18 mouse cellular contexts compared by ENCODE assay signal in the genomic region with DNA sequence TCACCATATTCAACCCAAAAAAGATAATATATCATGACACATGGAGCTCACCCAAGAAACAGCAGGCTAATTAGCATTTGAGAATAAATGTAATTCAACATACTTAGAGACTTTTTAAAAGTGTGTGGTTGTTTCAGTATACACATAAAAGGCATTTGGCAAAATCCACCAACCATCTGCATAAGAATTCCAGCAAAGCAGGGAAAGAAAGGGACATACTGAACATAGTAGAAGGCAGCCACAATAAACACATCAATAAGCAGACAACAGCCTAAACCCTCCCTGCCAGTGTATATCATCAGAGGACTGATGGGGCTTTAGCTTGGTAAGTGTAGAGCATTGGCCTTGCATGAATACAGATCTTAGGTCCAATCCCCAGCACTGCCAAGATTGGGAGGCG. TPM values are rescaled to one million over a fixed set of nuclear protein-coding genes. Genes with fewer than 3 reads are reported as not detected.
DNase-seq lines count a peak whose midpoint lies in the region; ATAC-seq lines count a peak whose summit lies in the region.
"Had no signal": no experiment of that assay in that cellular context is flagged by ENCODE, and none has a peak within 500 bp of the region (broad histone marks: within the 10 kb centered on the region; RNA-seq: fewer than 3 reads in every experiment).

No protein-coding gene starts in this region.

- WGBS in forebrain, embryonic 16.5 days = no CpG with 5 or more reads among the region's 1 CpGs
- no CpG with 5 or more reads among the region's 1 CpGs for WGBS in midbrain, embryonic 16.5 days

- H3K9me3 ChIP-seq in forebrain, embryonic 16.5 days (ENCODE audit: control insufficient read depth, low read length) = peaks cover 2% of the 10 kb centered on the region; the same call in 1 of the 2 replicates
- no peaks in the 10 kb centered on the region; the same call in 1 of the 2 replicates for H3K9me3 ChIP-seq in midbrain, embryonic 16.5 days (replicated peaks; ENCODE audit: control insufficient read depth, low read length, poor library complexity, severe bottlenecking)
- H3K9me3 ChIP-seq: embryonic facial prominence, embryonic 12.5 days; heart, embryonic 12.5 days; hindbrain, embryonic 10.5 days; hindbrain, embryonic 15.5 days had no signal

- no peak overlapping the region for H3K9ac ChIP-seq in forebrain, embryonic 16.5 days (replicated peaks; ENCODE audit: low read depth, low read length)
- no peak overlapping the region for H3K9ac ChIP-seq in midbrain, embryonic 16.5 days (ENCODE audit: low read depth, low read length)
- H3K9ac ChIP-seq: embryonic facial prominence, embryonic 12.5 days; heart, embryonic 12.5 days; hindbrain, embryonic 15.5 days had no signal

- no peak overlapping the region for H3K4me2 ChIP-seq in forebrain, embryonic 16.5 days (ENCODE audit: low read length)
- H3K4me2 ChIP-seq in midbrain, embryonic 16.5 days (ENCODE audit: low read length) = no peak overlapping the region
- H3K4me2 ChIP-seq: embryonic facial prominence, embryonic 12.5 days; heart, embryonic 12.5 days; hindbrain, embryonic 15.5 days had no signal

- no peak for DNase-seq in frontal cortex, postnatal 10 days (ENCODE audit: low spot score in 2 of 2)
- DNase-seq in layer of hippocampus, adult 9-11 months = peak; percentile 29
- no peak for DNase-seq in layer of hippocampus, postnatal 36 days
- DNase-seq in heart, adult 9 months (ENCODE audit: low spot score in 2 of 2) = no peak
- DNase-seq: adrenal gland, postnatal 25 days; cerebellum, adult 11-12 months; cerebellum, postnatal 25 days; gastrocnemius, postnatal 14 days; heart, adult 2 months had no signal

- H3K4me3 ChIP-seq in forebrain, embryonic 16.5 days (replicated peaks; ENCODE audit: low read length) = no peak overlapping the region
- H3K4me3 ChIP-seq in midbrain, embryonic 16.5 days (ENCODE audit: low read depth, low read length) = no peak overlapping the region
- H3K4me3 ChIP-seq: embryonic facial prominence, embryonic 12.5 days; heart, adult 2 months; heart, embryonic 12.5 days; hindbrain, embryonic 10.5 days; hindbrain, embryonic 15.5 days had no signal

- no peak overlapping the region for H3K27ac ChIP-seq in forebrain, embryonic 16.5 days (ENCODE audit: low read length)
- H3K27ac ChIP-seq in midbrain, embryonic 16.5 days (ENCODE audit: low read length) = no peak overlapping the region
- H3K27ac ChIP-seq: embryonic facial prominence, embryonic 12.5 days; heart, adult 2 months; hindbrain, embryonic 10.5 days; hindbrain, embryonic 15.5 days had no signal

- no peaks in the 10 kb centered on the region for H3K27me3 ChIP-seq in forebrain, embryonic 16.5 days (replicated peaks; ENCODE audit: control insufficient read depth, insufficient read depth, low read length)
- no peaks in the 10 kb centered on the region for H3K27me3 ChIP-seq in midbrain, embryonic 16.5 days (ENCODE audit: control insufficient read depth, insufficient read depth, low read depth, low read length)
- H3K27me3 ChIP-seq: embryonic facial prominence, embryonic 12.5 days; heart, embryonic 12.5 days; hindbrain, embryonic 15.5 days had no signal

- ATAC-seq in frontal cortex, adult (ENCODE audit: low TSS enrichment) = peak; percentile 73
- peak; percentile 77 for ATAC-seq in forebrain, embryonic 16.5 days
- ATAC-seq in midbrain, embryonic 16.5 days = no peak
- ATAC-seq: inflammation-experienced regulatory T-cells, adult 6 months; intestine, postnatal 0 days had no signal

- no peaks in the 10 kb centered on the region for H3K36me3 ChIP-seq in forebrain, embryonic 16.5 days (ENCODE audit: control insufficient read depth, insufficient read depth)
- H3K36me3 ChIP-seq in midbrain, embryonic 16.5 days (ENCODE audit: control insufficient read depth, insufficient read depth, low read length) = no peaks in the 10 kb centered on the region
- H3K36me3 ChIP-seq: embryonic facial prominence, embryonic 12.5 days; heart, embryonic 12.5 days; hindbrain, embryonic 10.5 days had no signal

- peaks cover 9% of the 10 kb centered on the region; the same call in 1 of the 2 replicates for H3K4me1 ChIP-seq in forebrain, embryonic 16.5 days (replicated peaks; ENCODE audit: control insufficient read depth, insufficient read depth, low read length)
- H3K4me1 ChIP-seq in midbrain, embryonic 16.5 days (ENCODE audit: control insufficient read depth, insufficient read depth, low read length) = no peaks in the 10 kb centered on the region
- H3K4me1 ChIP-seq: embryonic facial prominence, embryonic 12.5 days; heart, embryonic 12.5 days; hindbrain, embryonic 10.5 days; hindbrain, embryonic 15.5 days had no signal

RNA-seq across cellular contexts. Expression of gene Rnf32, which starts 49.0 kb away (rescaled TPM):
- total RNA-seq in layer of hippocampus, postnatal 36 days (2021) = 10 to 100 TPM; 26.0 to 27.1 TPM
- polyA plus RNA-seq in forebrain, embryonic 16.5 days (2015; fragmentation: Nextera tagmentation; extraction: Ambion mirVana) = 18.1 and 19.6 TPM in 2 replicates
- polyA plus RNA-seq in midbrain, embryonic 16.5 days (2015; fragmentation: Nextera tagmentation; extraction: Ambion mirVana) = 19.3 and 21.9 TPM in 2 replicates
